Mouse (Mus musculus) hematopoietic stem cell, adult 5-6 weeks (primary cell): Measurements from ENCODE around the gene Htr2c. TPM values are rescaled to one million over a fixed set of nuclear protein-coding genes. Genes with fewer than 3 reads are reported as not detected.

Experiments used
- ATAC-seq, 2 experiments: fragments of 125-278 bp in 1 of 2; replicated peaks in 1 of 2; 2 replicates each; pipeline ENCODE4 v1.8.0; 2016 to 2017; ENCODE audit warnings: inconsistent platforms in 2 of 2, mild to moderate bottlenecking in 2 of 2, moderate number of reproducible peaks in 2 of 2, low read depth in 1 of 2, moderate TSS enrichment in 1 of 2; ENCODE audit not compliant: low FRiP score in 2 of 2, poor library complexity in 2 of 2, severe bottlenecking in 2 of 2, insufficient read depth in 1 of 2, low TSS enrichment in 1 of 2
- total RNA-seq: library from RNA; stranded (forward); fragments of 172-1452, 232-1000 nt; gene quantifications from 2 replicates; pipeline ENCODE4 v1.2.3, GENCODE M21; 2017

Gene Htr2c
- 0.55 TPM in 1 of 2 replicates, not detected in the other for total RNA-seq

DNA sequence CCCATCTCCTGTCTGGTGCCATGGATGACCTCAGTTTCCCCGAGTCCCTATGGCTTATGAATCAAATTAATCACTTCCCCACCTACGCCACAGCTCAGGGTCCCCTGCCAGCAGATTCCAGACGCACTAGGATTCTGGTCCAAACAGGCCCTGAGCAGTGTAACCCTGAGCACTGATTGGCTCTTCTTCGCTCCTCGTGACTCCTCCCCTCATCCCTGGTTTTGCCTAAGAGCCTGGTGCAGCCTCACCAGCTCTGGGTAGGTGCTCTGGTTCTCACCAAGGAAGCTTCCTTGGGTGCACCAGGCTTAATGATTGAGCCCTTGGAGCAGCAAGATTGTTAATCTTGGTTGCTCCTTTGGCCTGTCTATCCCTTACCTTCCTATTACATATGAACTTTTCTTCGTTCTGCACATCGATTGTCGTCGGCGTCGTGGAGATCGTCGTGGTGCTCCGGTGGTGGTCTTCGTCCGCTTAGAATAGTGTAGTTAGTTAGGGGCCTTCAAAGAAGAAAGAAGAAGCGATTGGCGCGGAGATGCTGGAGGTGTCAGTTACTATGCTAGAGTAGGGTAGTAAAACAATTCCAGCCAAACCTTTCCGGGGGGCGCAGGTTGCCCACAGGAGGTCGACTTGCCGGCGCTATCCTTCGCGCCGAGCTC lies at the start of gene Htr2c:
TSS of gene Htr2c (plus strand) at position 256 of the 656 bp plus-strand sequence.
- no peak for ATAC-seq

DNA sequence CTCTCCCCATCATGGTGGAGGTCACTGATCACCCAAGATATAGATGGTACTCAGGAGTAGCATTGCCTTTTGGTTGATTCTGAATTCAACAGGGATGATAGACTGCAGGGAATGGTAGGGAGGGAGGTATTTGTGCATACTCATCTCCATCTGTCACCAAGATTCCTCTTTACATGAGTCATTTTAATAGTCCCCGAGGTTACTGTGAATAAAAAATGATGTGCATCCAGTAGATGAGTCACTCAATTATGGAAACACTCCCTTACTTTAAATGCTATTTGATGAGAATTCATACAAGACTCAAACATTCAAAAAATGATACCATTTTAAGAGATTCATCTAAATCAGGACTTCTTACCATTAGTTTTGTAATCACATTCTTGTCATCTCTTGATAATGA lies 34.1 kb upstream of the Htr2c start:
- no peak for ATAC-seq

DNA sequence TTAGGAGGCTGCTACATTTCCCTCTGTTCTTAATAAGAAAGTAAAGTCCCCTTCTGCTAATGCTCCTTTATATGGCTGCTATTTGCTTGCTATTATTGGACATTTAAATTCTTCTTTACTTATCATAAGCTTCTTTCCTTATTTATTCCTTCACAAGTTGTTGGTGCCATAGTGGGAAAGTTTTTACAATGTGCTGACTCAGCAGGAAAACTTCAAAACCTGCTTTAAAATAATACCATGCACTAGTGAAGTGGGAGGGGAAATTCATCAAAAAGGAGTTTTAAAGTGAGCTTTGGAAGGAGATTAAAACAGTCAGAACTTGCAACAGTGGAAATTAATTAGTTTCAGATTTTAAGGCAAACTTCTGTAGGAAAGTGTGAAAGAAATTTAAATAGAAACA lies 26.0 kb upstream of the Htr2c start:
- no peak for ATAC-seq

DNA sequence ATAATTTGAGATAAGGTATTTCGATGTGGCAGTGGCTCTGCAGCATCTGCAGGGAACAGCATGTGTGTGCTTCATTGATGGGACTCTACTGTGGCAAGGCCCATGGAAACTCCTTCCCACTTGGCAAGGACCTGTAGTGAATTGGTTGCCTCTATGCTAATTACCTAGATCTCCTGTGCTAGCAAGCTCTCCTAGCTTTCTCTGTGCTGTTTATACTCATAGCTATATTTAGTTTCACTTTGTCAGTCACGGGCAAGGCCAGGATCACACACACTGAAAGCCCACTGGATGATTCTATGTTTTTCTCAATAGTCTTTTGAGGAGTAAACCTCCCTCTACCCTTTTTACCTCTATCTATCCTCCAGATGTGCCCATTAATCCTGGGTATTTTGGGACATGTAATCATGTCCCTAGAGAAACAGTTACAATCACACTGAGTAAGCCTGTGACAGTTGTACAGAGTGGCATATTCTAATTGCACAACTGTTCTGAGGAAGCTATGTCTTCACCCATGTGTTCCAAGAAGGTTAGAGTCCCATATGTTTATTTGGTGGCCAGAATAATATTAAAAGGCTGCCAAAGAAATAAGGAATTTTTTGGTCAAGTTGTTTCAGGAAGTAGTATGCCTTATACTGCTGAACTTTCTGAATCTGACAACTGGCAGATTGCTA lies 16.0 kb upstream of the Htr2c start:
- peak; percentile 71 to 89; a peak in 3 of 4 replicates for ATAC-seq

DNA sequence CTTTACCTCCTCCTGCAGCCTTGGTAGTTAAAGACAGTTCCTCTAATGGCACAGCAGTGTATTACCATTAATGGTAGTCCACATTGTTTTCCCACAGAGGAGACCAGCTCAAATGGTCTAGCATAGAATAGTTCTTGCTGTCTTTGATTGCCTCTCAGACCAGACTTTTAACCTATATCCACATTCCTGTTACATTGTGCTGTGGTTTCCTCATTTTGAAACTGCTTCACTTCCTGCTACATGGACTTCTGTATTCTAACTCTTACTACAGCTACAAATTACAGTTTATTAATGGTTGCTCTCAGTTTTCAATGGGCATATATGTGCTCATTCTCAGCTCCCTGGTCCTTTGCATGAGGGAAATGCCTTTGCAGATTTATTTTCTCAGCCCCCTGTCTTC lies 15.3 kb upstream of the Htr2c start:
- ATAC-seq: peak; percentile 78 to 80; a peak in 3 of 4 replicates

DNA sequence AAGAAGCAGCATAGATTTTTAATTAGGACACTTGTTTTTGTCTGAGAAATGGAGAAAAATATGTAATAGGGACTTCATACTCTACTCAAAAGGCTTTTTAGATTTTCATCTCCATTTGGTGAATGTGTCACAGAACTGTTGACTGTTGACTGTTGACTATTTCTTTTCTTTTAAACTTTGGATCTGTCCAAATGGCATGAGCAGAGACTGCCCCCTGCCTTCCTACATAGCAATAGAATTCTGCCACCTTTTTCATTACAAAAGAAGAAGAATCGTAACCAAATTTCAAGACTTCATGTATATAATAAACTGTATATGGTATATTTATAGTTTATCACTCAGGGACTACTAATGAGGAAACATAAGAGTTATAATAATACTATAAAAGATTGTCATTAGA lies 3.7 kb upstream of the Htr2c start:
- ATAC-seq: no peak

DNA sequence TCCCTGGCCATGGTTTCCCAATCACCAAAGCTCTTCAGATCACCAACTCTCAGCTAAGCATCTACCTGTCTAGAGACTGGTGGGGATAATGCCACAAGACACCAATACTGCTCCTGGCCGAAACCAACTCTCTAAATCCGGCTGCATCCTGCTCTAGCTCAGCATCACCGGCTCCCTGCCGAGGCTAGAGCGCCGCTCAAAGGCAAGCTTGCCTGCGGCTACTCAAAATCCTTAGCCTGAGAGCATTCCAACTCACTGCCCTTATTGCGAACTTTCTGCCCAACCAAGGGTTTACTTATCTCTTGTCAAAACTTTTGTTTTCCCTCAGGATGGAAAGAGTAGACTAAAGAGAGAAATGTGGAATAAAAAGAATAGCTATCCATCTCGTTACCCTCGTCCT lies 2.4 kb upstream of the Htr2c start:
- ATAC-seq: no peak

DNA sequence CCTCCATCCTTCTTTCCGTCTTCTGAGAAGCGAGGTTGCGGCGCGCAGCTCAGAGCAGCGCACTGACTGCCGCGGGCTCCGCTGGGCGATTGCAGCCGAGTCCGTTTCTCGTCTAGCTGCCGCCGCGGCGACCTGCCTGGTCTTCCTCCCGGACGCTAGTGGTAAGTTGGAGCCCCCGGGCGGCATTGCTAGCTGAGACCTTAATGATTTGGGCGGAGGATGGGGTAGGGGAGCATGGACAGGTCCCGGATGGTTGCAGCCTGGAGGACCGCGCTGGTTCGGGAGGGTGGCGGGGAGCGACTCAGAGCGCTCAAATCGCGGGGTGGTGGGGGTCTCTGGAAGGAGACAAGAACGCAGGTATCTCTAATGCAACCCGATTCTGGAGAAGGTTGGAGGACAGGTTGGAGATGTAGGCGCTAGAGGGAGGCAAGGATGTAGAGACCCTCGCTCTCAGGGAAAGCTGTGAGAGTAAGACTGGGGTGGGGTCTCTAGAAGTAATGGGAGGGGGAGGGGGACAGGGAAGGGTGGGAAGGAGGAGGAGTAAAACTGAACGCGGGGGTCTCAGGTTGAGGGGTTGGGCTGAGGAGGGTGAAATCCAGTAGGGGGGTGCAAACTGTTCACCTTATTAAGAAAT lies 718 bp downstream of the Htr2c start:
- ATAC-seq: peak; percentile 71 to 72

DNA sequence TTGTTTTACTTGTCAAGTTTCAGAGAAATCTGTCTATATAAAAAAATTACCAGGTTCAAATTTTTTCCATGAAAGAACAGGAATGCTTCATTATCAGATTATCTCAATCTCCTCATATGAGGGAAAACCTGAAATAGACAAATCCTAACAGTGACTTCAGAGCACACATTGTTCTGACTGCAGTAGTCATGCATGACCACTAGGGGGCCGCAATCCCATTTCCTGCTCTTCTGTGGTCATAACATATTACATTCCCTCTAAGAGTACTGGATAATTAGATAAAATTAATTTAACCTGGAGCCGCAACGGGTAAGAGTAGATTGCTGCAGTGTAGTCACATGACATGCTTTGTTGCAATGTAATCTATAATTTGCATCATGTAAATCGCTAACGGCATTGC lies 17.6 kb downstream of the Htr2c start:
- no peak for ATAC-seq

DNA sequence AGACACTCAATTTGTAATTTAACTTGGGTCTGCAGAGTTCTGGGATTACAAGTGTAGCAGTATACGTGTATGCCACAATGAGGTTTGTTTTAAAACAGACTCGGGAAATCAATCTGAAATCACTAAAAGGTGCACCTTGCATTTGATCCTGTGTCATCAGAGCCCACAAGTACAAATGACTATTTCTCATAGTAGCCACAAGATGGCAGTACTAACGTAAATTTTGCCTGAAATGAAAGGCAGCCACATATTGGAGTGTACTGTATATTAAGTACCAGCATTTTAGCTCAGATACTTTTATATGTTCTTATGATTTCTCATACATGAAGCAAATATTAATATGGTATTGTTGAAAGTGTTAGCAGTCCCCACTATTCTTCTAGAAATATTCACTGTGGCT lies 93.4 kb downstream of the Htr2c start:
- no peak; a peak in 1 of 4 replicates for ATAC-seq

DNA sequence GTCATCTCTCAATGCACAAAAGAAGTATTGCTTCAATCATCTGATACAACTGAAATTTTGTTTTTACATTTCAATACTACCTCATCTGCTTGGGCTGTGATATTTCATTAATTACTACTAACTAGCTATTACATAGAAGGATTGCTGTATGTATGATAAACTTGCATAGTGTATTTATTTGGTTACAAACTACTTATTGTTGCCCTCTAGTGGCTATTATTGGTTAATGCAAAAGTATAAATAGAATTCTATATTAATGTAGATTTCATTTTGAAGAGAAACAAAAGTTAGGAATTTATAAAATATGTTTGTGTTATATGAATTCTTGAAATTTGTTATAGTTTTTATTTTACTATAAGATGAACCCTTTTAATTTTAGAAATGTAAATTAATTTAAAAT lies 109.3 kb downstream of the Htr2c start:
- no peak for ATAC-seq

DNA sequence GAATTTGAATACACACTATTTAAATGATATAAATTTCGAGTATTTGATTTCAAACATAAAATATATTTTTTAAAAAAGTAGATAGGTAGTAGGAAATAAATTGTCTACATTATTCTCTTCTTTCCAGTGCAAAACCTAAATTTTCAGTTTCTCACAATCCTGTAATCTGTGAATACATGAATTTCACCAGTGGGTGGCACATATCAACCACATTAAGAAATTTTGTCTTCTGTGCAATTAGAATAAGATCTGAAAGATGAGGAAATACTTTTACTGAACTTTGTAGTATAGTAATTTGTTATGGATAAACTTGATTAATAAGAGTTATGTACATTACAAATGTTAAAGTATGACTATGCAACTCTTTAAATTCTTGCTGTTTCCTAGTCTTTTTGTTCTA lies 156.8 kb downstream of the Htr2c start:
- ATAC-seq: peak in 1 of 2 experiments; percentile 53; a peak in 2 of 4 replicates

DNA sequence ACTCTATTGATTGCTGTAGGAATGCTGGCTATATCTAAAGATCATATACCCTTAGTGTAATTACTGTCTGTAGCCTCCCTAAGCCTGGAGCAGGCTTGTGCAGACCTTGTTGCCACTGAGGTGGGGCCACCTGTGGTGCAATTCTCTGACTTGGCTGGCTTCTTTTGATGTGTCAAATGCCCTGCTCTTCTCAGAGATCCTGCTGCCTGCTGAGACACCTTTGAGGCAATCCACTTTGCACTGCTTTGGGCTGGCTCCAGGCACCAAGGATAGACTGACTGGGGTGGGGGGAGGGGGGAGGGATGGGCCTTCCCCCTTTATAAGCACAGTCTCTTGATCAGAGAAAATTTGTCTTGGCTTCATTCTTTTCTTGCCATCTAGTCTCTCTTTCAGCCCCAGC lies 252.9 kb downstream of the Htr2c start:
- ATAC-seq: no peak

DNA sequence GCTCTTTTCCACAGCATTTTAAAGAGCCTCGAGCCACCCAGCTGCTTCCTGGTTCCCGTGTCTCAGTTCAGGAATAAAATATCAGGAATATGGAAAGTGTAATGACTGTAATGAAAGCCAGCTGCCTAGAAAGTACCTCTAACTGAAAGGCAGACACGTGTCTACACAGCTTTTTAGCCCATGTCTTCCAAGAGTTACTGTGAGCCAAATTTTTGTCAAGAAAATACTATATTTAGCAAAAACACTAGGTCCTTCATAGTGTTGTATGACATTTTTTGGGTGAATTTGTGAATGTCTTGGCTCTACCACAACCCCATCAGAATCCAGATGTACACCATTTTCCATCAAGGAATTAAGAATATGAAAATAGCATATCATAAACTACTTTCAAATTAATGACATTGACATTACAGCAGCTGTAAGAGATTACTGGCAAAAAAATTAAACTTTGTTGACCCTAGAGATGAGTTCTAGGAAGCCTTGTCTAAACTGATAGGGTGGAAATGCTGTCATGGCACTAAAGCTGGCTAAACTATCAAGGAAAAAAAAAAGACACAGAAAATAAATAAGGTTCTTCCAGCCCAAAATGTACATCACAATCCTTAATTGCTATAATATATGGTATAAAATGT lies 255.2 kb downstream of the Htr2c start:
- ATAC-seq: no peak

DNA sequence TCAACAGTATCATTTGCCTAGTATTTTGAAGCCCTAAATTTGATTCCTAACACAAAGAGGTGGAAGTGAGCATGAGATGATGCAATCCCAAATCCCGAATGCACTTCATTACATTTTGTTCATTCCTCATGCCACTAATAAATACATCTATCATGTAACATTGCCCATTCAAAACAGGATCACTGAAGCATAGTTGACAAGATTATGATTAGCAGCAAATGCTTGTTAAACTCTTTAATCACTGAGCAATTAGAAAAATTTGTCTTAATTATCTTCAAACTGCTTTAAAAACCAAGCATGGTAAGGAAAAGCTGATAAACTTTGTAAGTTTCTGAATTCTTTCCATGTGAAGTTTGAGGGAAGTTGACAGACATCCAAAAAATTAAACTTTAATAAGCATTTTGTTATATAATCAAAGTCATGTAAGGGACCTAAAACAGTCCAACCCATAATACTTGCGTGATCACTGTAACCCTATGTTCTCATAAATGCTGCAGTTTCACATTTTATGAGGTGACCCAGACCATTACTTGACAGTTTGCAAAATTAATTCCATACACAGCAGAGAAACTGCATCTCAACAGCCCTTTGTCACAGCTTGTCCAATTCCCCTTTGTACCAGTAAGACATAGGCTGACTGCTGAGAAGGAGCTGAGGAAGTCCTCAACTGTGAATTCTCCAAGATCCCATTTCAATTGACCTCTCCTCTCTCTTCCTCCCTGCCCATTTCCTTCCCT lies 276.7 kb downstream of the Htr2c start:
- no peak for ATAC-seq
